In the genomic region with DNA sequence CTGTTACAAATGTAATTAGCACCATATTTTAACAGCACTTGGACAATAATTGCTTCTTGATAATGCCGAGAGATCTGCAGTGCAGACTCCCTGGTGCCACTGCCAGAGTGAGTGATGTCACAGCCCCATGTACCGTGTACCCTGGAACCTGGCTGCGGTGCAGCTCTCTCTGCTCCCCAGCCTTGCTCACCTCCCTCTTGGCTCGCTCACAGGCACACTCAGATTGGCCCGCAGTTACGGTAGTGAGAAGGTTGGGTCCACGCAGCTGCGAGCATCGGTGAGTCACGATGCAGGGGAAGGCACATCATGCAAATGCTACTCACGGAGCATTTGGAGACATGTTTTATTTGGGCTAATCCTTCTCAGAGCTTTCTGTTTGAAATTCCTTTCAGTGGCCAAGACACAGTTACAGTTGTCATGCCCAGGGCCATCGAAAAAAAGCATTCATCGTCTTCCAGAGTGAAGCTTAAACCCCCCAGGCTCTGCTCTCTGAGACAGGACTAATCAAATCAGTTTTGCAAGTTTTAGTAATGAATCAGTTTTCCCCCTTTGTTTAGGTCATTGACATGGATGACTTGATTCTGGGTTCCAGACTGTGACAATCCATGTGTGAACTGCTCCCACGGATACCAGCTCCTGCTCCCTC, we compare ENCODE assay signal across 11 mouse cellular contexts.
DNase-seq lines count a peak whose midpoint lies in the region.
"Had no signal": no experiment of that assay in that cellular context is flagged by ENCODE, and none has a peak within 500 bp of the region (broad histone marks: within the 10 kb centered on the region; RNA-seq: fewer than 3 reads in every experiment).

No protein-coding gene starts in this region.

- intact Hi-C loops in left cerebral cortex, postnatal 10 days (cut with DNase I) = no loop called here

- peak; percentile 58 for DNase-seq in cerebellum, adult 11-12 months
- DNase-seq in cerebellum, adult 11 months = no peak
- DNase-seq in left cerebral cortex, adult 18-20 months (ENCODE audit: low spot score in 2 of 2) = peak; percentile 66 to 72
- DNase-seq in left cerebral cortex, postnatal 10 days (ENCODE audit: extremely low spot score in 1 of 2, low spot score in 2 of 2) = no peak
- peak; percentile 64 for DNase-seq in layer of hippocampus, adult 9-11 months
- peak; percentile 35 to 41 for DNase-seq in right cerebral cortex, postnatal 10 days (ENCODE audit: low spot score in 2 of 2)
- no peak for DNase-seq in spleen, adult 12 weeks (ENCODE audit: low spot score)
- no peak for DNase-seq in kidney, postnatal 4 days
- DNase-seq: heart, adult 2 months; kidney, postnatal 25 days; liver, embryonic 13.5 days had no signal

Comparison
In these comparisons a context has a peak if more than half of its experiments do, and no peak if none do; other contexts are left out.
1. DNase-seq: peak in cerebellum, adult 11-12 months (single experiment), left cerebral cortex, adult 18-20 months (2 of 2), layer of hippocampus, adult 9-11 months (single experiment) and right cerebral cortex, postnatal 10 days (2 of 2); none in cerebellum, adult 11 months (single experiment), left cerebral cortex, postnatal 10 days (0 of 2), spleen, adult 12 weeks (single experiment) and kidney, postnatal 4 days (0 of 2).